Mouse (Mus musculus) limb, embryonic 10.5 days (tissue): ENCODE measurements around the gene Gfra4. TPM values are rescaled to one million over a fixed set of nuclear protein-coding genes. Genes with fewer than 3 reads are reported as not detected.

ENCODE experiments used
- DNase-seq: peaks from one replicate; pipeline ENCODE4 v3.0.0-alpha.2; 2017; ENCODE audit warnings: low spot score
- H3K27ac ChIP-seq: fragments of 300-500 bp; sonication (generic); 2 replicates; pipeline ENCODE4 v1.5.1; 2016; ENCODE audit warnings: mild to moderate bottlenecking
- H3K27me3 ChIP-seq: fragments of 300-500 bp; sonication (generic); 2 replicates; pipeline ENCODE4 v1.6.1; 2016; ENCODE audit warnings: low read depth, mild to moderate bottlenecking; ENCODE audit not compliant: poor library complexity, severe bottlenecking
- H3K36me3 ChIP-seq: fragments of 300-500 bp; sonication (generic); 2 replicates; pipeline ENCODE4 v1.6.1; 2016; ENCODE audit warnings: mild to moderate bottlenecking, moderate library complexity
- H3K4me1 ChIP-seq: fragments of 300-500 bp; sonication (generic); 2 replicates; pipeline ENCODE4 v1.6.1; 2016
- H3K4me3 ChIP-seq: fragments of 300-500 bp; sonication (generic); 2 replicates; pipeline ENCODE4 v1.5.1; 2016; ENCODE audit warnings: mild to moderate bottlenecking, moderate library complexity
- H3K9me3 ChIP-seq: fragments of 300-500 bp; sonication (generic); replicated peaks from 2 replicates; pipeline ENCODE4 v1.6.1; 2016; ENCODE audit warnings: mild to moderate bottlenecking
- WGBS: fragments of 180-500 bp; shearing (Covaris S2); methylation state at CpG from one replicate; pipeline ENCODE4 v1.1.7; 2016; 5-methylcytosine and 5-hydroxymethylcytosine counted together
- polyA plus RNA-seq: library from polyadenylated mRNA; unstranded; fragments of >200 nt; fragmentation: Nextera tagmentation; extraction: Ambion mirVana; gene quantifications from 2 replicates; pipeline ENCODE4 v1.2.1, GENCODE M21; 2016

Gene Gfra4
- 7.1 and 10.1 TPM in 2 replicates for polyA plus RNA-seq

- no peak for DNase-seq
- peak within 1 kb of the TSS; percentile 73; the same call in 1 of the 2 replicates for H3K4me3 ChIP-seq
- WGBS: 72% methylated on average over 2 of the region's 2 CpGs
- no peaks in the 10 kb centered on the region for H3K36me3 ChIP-seq
- H3K27me3 ChIP-seq: peaks cover 64% of the 10 kb centered on the region
- peaks cover 16% of the 10 kb centered on the region for H3K4me1 ChIP-seq
- no peak within 1 kb of the TSS for H3K27ac ChIP-seq
- H3K9me3 ChIP-seq: no peaks in the 10 kb centered on the region
Measured at GRCm38 (mm10) chr2:131042988-131043387, at the start of gene Gfra4. Gene Gfra4 (minus strand): TSS chr2:131043088.

- Histone ChIP-seq H3K9me3 (no peaks in the 10 kb centered on the region), H3K36me3 (no peaks in the 10 kb centered on the region), H3K4me1 (peaks cover 5% of the 10 kb centered on the region; the same call in 1 of the 2 replicates), H3K27me3 (no peaks in the 10 kb centered on the region), H3K4me3 (no peak overlapping the region), H3K27ac (no peak overlapping the region)
- WGBS: 80% methylated on average over 3 of the region's 3 CpGs
- DNase-seq: no peak
Measured at GRCm38 (mm10) chr2:131090852-131091251, 48.0 kb upstream of the Gfra4 start.

- Histone ChIP-seq H3K27me3 (no peaks in the 10 kb centered on the region), H3K4me1 (0 out of 2 replicates have a peak, but pooled peaks cover 4% of the 10 kb centered on the region), H3K27ac (no peak overlapping the region), H3K9me3 (no peaks in the 10 kb centered on the region), H3K4me3 (no peak overlapping the region), H3K36me3 (no peaks in the 10 kb centered on the region)
- no peak for DNase-seq
- 79% methylated on average over 1 of the region's 1 CpGs for WGBS
Measured at GRCm38 (mm10) chr2:131089634-131090033, 46.7 kb upstream of the Gfra4 start.

- Histone ChIP-seq H3K27me3 (no peaks in the 10 kb centered on the region), H3K27ac (no peak overlapping the region), H3K4me1 (0 out of 2 replicates have a peak, but pooled peaks cover 4% of the 10 kb centered on the region), H3K36me3 (no peaks in the 10 kb centered on the region), H3K9me3 (no peaks in the 10 kb centered on the region), H3K4me3 (no peak overlapping the region)
- no peak for DNase-seq
- WGBS: 78% methylated on average over 4 of the region's 4 CpGs
Measured at GRCm38 (mm10) chr2:131088581-131088980, 45.7 kb upstream of the Gfra4 start.

DNA sequence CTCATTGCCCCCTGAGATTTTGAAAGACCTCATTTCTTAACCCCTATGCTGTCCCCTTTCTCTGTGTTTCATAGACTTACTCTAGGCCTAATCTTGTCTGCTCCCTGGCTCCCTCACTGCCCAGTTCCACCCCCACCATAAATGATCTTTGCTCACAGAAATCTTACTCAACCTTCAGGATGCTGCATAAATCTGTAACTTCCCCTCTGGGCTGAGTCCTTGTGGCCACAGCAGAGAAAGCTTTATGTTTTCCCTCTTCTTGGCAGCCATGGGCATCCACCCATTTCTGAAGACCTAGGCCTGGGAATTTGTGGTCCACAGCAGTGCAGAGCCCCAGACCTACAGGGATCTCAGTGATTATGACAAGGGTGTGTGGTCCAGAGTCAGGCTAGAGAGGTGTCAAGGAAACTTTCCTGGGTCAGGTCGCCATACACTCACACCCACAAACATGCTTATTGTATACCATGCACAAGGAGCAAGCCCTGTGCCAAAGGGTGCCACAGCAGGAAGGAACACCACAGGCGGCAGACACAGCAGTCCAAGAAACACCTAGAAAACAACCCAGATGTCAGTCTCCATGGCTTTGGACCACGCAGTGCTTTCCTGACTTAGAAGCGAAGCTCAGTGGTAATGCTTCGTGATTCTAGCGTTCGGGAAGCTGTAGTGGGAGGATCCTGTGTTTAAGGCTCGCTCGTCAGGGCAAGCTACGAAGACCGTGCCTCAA, 43.9 kb upstream of the Gfra4 start, which contains the start of gene Siglec1:
Gene Siglec1, minus strand, starts transcription at position 99 of the 724 bp plus-strand sequence.
- Histone ChIP-seq H3K9me3 (no peaks in the 10 kb centered on the region), H3K27me3 (0 out of 2 replicates have a peak, but pooled peaks cover 1% of the 10 kb centered on the region), H3K27ac (no peak within 1 kb of the TSS), H3K4me3 (no peak within 1 kb of the TSS), H3K4me1 (0 out of 2 replicates have a peak, but pooled peaks cover 4% of the 10 kb centered on the region), H3K36me3 (no peaks in the 10 kb centered on the region)
- DNase-seq: no peak
- 90% methylated on average over 11 of the region's 11 CpGs for WGBS

GRCm38 (mm10) chr2:131084206-131084605, 41.3 kb upstream of the Gfra4 start:
- Histone ChIP-seq H3K9me3 (no peaks in the 10 kb centered on the region), H3K27ac (no peak overlapping the region), H3K4me1 (0 out of 2 replicates have a peak, but pooled peaks cover 4% of the 10 kb centered on the region), H3K27me3 (0 out of 2 replicates have a peak, but pooled peaks cover 6% of the 10 kb centered on the region), H3K36me3 (no peaks in the 10 kb centered on the region), H3K4me3 (no peak overlapping the region)
- no peak for DNase-seq
- WGBS: 87% methylated on average over 4 of the region's 4 CpGs

- Histone ChIP-seq H3K27ac (no peak overlapping the region), H3K27me3 (0 out of 2 replicates have a peak, but pooled peaks cover 6% of the 10 kb centered on the region), H3K9me3 (no peaks in the 10 kb centered on the region), H3K4me3 (no peak overlapping the region), H3K36me3 (no peaks in the 10 kb centered on the region), H3K4me1 (no peaks in the 10 kb centered on the region)
- no peak for DNase-seq
- 85% methylated on average over 5 of the region's 5 CpGs for WGBS
Measured at GRCm38 (mm10) chr2:131080507-131080906, 37.6 kb upstream of the Gfra4 start.

DNA sequence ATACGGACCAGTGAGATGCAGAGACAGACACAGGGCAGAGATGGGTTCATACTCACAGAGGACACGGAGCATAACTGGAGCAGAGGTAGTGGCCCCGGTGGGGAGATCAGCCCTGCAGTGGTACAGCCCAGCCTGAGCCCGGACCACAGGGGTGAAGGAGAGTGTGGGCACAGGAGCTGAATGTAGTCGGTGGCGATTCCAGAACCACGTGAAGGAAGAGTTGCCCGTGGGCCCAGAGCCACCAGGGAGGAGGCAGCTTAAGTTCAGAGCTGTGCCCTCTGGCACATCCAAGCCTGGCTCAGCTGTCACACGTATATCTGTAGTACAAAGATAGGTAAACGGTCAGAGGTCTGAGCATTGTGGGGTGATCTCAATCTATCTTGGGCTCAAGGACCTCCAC, 29.6 kb upstream of the Gfra4 start:
- Histone ChIP-seq H3K36me3 (no peaks in the 10 kb centered on the region), H3K27ac (no peak overlapping the region), H3K4me3 (no peak overlapping the region), H3K4me1 (peaks cover 6% of the 10 kb centered on the region; the same call in 1 of the 2 replicates), H3K9me3 (no peaks in the 10 kb centered on the region), H3K27me3 (peaks cover 4% of the 10 kb centered on the region; the same call in 1 of the 2 replicates)
- WGBS: 88% methylated on average over 10 of the region's 10 CpGs
- DNase-seq: no peak

GRCm38 (mm10) chr2:131067481-131067880, 24.6 kb upstream of the Gfra4 start:
- no peak for DNase-seq
- WGBS: 90% methylated on average over 6 of the region's 6 CpGs

DNA sequence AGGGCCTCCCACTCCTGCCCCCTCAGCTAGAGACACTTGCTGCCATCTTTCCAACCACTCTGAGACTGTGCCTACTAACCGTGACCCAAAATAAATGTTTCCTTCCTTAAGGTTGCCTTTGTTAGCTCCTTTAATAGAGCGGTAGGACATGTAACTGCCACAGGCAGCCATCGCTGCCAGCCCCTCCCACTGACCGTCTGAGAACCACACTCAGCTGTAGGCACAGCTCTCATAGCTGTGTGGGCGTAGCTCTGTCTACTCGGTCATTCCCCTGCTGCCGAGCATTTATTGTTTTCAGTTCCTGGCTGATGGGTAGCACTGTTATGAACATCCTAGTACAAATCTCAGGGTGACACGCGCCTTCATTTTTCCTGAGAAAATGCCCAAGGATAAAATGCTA, 23.5 kb upstream of the Gfra4 start:
- no peaks in the 10 kb centered on the region for H3K36me3 ChIP-seq
- no peak overlapping the region for H3K4me3 ChIP-seq
- H3K9me3 ChIP-seq: no peaks in the 10 kb centered on the region
- peaks cover 60% of the 10 kb centered on the region for H3K27me3 ChIP-seq
- H3K27ac ChIP-seq: no peak overlapping the region
- H3K4me1 ChIP-seq: peaks cover 23% of the 10 kb centered on the region
- WGBS: 82% methylated on average over 9 of the region's 9 CpGs
- DNase-seq: no peak

More at GRCm38 (mm10) chr2:131067481-131067880, 24.6 kb upstream of the Gfra4 start:
- no peak overlapping the region for H3K27ac ChIP-seq
- H3K27me3 ChIP-seq: peaks cover 48% of the 10 kb centered on the region
- no peak overlapping the region for H3K4me3 ChIP-seq
- no peaks in the 10 kb centered on the region for H3K36me3 ChIP-seq
- peaks cover 20% of the 10 kb centered on the region for H3K4me1 ChIP-seq
- no peaks in the 10 kb centered on the region for H3K9me3 ChIP-seq

- H3K4me1 ChIP-seq: peaks cover 34% of the 10 kb centered on the region
- H3K4me3 ChIP-seq: peak within 1 kb of the TSS; percentile 46
- peaks cover 62% of the 10 kb centered on the region for H3K27me3 ChIP-seq
- no peak for DNase-seq
- H3K27ac ChIP-seq: peak within 1 kb of the TSS; percentile 46; the same call in 1 of the 2 replicates
- 3% methylated on average over 22 of the region's 27 CpGs for WGBS
- H3K36me3 ChIP-seq: no peaks in the 10 kb centered on the region
- H3K9me3 ChIP-seq: no peaks in the 10 kb centered on the region
Measured at GRCm38 (mm10) chr2:131063404-131063864, 20.5 kb upstream of the Gfra4 start, which contains the start of gene Adam33. Gene Adam33 (minus strand): TSS chr2:131063814.

DNA sequence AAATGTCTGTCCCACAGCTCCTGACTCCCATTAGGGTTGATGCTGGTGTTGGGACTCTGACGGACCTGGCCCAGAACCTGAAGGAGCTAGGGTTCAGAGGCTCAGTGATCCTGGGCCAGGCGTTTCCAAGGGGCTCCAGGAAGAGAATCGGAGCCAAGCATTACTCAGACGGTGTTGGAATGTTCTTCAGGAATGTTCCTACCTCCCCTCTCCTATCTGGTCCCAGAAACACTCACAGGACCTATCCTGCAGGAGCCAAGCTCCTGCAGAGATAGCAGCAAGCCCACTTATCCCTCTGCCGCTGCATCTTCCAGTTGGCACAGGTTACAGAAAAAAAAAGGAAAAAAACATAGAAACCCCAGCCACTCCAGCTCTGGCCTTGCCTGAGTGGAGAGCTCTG, 18.7 kb upstream of the Gfra4 start:
- WGBS: 70% methylated on average over 5 of the region's 5 CpGs
- no peaks in the 10 kb centered on the region for H3K36me3 ChIP-seq
- peak overlapping the region; percentile 65 for H3K27ac ChIP-seq
- peaks cover 35% of the 10 kb centered on the region for H3K4me1 ChIP-seq
- no peaks in the 10 kb centered on the region for H3K9me3 ChIP-seq
- no peak overlapping the region for H3K4me3 ChIP-seq
- DNase-seq: no peak
- peaks cover 75% of the 10 kb centered on the region for H3K27me3 ChIP-seq

GRCm38 (mm10) chr2:131060784-131061183, 17.9 kb upstream of the Gfra4 start:
- peaks cover 43% of the 10 kb centered on the region for H3K4me1 ChIP-seq
- no peak overlapping the region for H3K4me3 ChIP-seq
- H3K9me3 ChIP-seq: no peaks in the 10 kb centered on the region
- WGBS: 45% methylated on average over 6 of the region's 6 CpGs
- no peaks in the 10 kb centered on the region for H3K36me3 ChIP-seq
- H3K27me3 ChIP-seq: peaks cover 75% of the 10 kb centered on the region
- H3K27ac ChIP-seq: peak overlapping the region; percentile 65
- DNase-seq: no peak
